Mouse (Mus musculus): ENCODE measurements around the gene Ppp2r5d.

- no peak for TF ChIP-seq ZC3H11A (IDR thresholded peaks at IDR 0.05; ENCODE audit: borderline replicate concordance, low read depth, low read length)
- no peak for TF ChIP-seq ZNF384 (IDR thresholded peaks at IDR 0.05; ENCODE audit: low read depth, low read length)
- no peak for TF ChIP-seq HCFC1 (IDR thresholded peaks at IDR 0.05; ENCODE audit: borderline replicate concordance, insufficient read depth, low read length)
- no peak for TF ChIP-seq MAFK (IDR thresholded peaks at IDR 0.05; ENCODE audit: insufficient read depth, low read depth, low read length)
- TF ChIP-seq CHD2 (IDR thresholded peaks at IDR 0.05; ENCODE audit: low read depth, low read length), result no peak
Measured at GRCm38 (mm10) chr17:46682654-46683389, 22.1 kb downstream of the Ppp2r5d start.

Measured in ES-E14 (cell line).